ENCODE assay signal across 15 mouse cellular contexts in genomic region chr5:140276779-140277178, GRCm38 (mm10).
"Had no signal": no experiment of that assay in that cellular context is flagged by ENCODE, and none has a peak within 500 bp of the region (broad histone marks: within the 10 kb centered on the region; RNA-seq: fewer than 3 reads in every experiment).

No protein-coding gene starts in this region.

- DNase-seq: kidney, adult 8-10 months; kidney, postnatal 25 days; liver; liver, embryonic 13.5 days; liver, postnatal 0 days; lung, postnatal 14 days; right cerebral cortex, postnatal 14 days; thymus, adult 2 months; thymus, postnatal 25 days had no signal

- H3K9me3 ChIP-seq: limb, embryonic 12.5 days; liver, embryonic 13.5 days; lung, embryonic 15.5 days; megakaryocyte, embryonic 14.5 days; stomach, embryonic 15.5 days had no signal

- H3K4me1 ChIP-seq: liver, embryonic 13.5 days; lung, embryonic 15.5 days; stomach, embryonic 15.5 days had no signal

- H3K4me3 ChIP-seq: limb, embryonic 12.5 days; liver, embryonic 13.5 days; lung, embryonic 15.5 days; megakaryocyte, embryonic 14.5 days; stomach, embryonic 15.5 days had no signal

- H3K4me2 ChIP-seq: limb, embryonic 12.5 days; liver, embryonic 13.5 days; lung, embryonic 15.5 days; midbrain, embryonic 11.5 days; stomach, embryonic 15.5 days had no signal

- H3K27me3 ChIP-seq: limb, embryonic 12.5 days; liver, embryonic 13.5 days; lung, embryonic 15.5 days; megakaryocyte, embryonic 14.5 days; stomach, embryonic 15.5 days had no signal

- H3K27ac ChIP-seq: limb, embryonic 12.5 days; liver, embryonic 13.5 days; lung, embryonic 15.5 days; macrophage; stomach, embryonic 15.5 days had no signal

- ATAC-seq: liver, postnatal 0 days had no signal

- H3K9ac ChIP-seq: limb, embryonic 12.5 days; liver, embryonic 13.5 days; liver, postnatal 0 days; lung, embryonic 15.5 days; stomach, embryonic 15.5 days had no signal

- H3K36me3 ChIP-seq: stomach, embryonic 15.5 days had no signal
